Mouse (Mus musculus) adrenal gland, postnatal 10 days (tissue): ENCODE results near the gene Aoc3. TPM values are rescaled to one million over a fixed set of nuclear protein-coding genes. Genes with fewer than 3 reads are reported as not detected.
A peak's percentile ranks its signal among the peaks of the same experiment; 100 is the strongest.
"Not testable (repeated sequence)": the region's sequence is repeated elsewhere in the genome, so short reads cannot be mapped to it uniquely, and the experiment has no call there.

Experiments used
- DNase-seq: peaks from one replicate; pipeline ENCODE4 v3.0.0; 2021; ENCODE audit warnings: mixed read lengths
- microRNA-seq: library from miRNA; unstranded; fragments of <30 nt; microRNA quantifications from one replicate; pipeline ENCODE4 v1.2.0, GENCODE M21; 2021
- total RNA-seq, 2 experiments: library from RNA; stranded (reverse); gene quantifications; 2 replicates each; pipeline ENCODE4 v1.2.3; 2021

Gene Aoc3
- total RNA-seq, 2 experiments from 2014 or later: 103 to 122 TPM

DNA sequence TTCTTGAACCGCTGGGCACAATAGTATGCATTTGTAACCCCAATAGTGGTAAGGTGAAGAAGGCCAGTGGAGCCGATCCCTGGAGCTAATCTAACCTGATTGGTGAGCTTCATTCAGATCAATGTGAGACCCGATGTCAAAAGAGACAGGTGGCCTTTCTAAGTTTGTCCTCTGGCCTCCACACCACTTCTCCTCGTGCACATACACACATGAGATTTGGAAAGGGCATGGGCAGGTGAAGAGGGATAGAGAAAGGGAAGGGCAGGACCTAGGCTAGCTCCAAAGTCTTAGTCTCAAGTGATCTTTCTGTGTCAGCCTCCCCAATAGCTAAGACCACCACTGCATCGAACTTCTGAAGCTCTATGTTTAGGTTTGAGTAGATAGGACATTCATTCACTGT lies 39.7 kb downstream of the Aoc3 start:
- no peak for DNase-seq

GRCm38 (mm10) chr11:101374421-101374938 lies 44.1 kb downstream of the Aoc3 start:
- no peak for DNase-seq

DNA sequence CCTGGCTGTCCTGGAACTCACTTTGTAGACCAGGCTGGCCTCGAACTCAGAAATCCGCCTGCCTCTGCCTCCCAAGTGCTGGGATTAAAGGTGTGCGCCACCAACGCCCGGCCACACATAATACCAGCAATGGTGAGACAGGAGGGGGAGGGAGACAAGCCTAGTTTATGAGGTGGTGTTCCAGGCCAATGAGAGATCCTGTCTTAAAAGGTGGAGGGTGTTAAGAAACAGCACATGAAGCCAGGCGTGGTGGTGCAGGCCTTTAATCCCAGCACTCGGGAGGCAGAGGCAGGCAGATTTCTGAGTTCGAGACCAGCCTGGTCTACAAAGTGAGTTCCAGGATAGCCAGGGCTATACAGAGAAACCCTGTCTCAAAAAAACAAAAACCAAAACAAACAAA lies 47.8 kb downstream of the Aoc3 start:
- not testable (repeated sequence) for DNase-seq

DNA sequence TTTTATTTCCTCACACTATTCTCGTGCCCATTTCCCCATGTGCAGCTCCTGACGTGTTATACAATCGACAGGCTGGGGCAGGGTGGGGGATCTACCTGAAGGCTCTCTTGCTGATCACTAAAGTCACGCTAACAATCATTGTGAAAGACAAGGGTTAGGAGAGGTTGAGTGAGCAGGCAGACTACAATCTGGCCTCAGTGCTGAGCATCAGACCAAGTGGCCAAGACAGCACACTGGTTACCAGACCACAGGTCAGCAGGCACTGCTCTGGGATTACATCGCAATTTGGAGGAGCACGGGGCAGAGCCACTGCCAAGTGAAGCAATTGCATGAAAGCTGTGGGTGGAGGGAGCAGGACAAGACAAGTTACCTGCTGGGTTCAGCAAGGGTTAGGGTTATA lies 48.5 kb downstream of the Aoc3 start:
- DNase-seq: peak; percentile 63

GRCm38 (mm10) chr11:101381817-101382216 lies 51.4 kb downstream of the Aoc3 start:
- no peak for DNase-seq

Small RNA genes within 50 kb of the gene (microRNA-seq; reads per million reads assigned to microRNA genes)
- not detected for gene Gm25593

Other genes with a start within 250 kb of the Aoc3 start
- 100 to 1,000 TPM in 1 of 2 experiments, 10 to 100 TPM in 1; 98.0 to 102 TPM for gene Coasy, start 248.0 kb upstream of the Aoc3 start, total RNA-seq
- gene Mlx, start 243.3 kb upstream of the Aoc3 start, total RNA-seq: 10 to 100 TPM; 32.9 to 35.0 TPM
- gene Psmc3ip, start 235.2 kb upstream of the Aoc3 start, total RNA-seq: 1 to 10 TPM; 6.6 to 7.1 TPM
- 10 to 100 TPM; 50.8 to 53.2 TPM for gene Retreg3, start 210.7 kb upstream of the Aoc3 start, total RNA-seq
- gene Tubg1, start 210.7 kb upstream of the Aoc3 start, total RNA-seq: 10 to 100 TPM; 42.6 to 44.6 TPM
- 1 to 10 TPM; 6.9 to 7.2 TPM for gene Tubg2, start 174.7 kb upstream of the Aoc3 start, total RNA-seq
- 10 to 100 TPM; 12.1 to 15.9 TPM for gene Cntnap1, start 160.1 kb upstream of the Aoc3 start, total RNA-seq
- 10 to 100 TPM; 26.2 to 40.8 TPM for gene Plekhh3, start 159.3 kb upstream of the Aoc3 start, total RNA-seq
- under 1 TPM; 0.78 to 1.00 TPM for gene Ccr10, start 155.2 kb upstream of the Aoc3 start, total RNA-seq
- 10 to 100 TPM; 27.9 to 37.9 TPM for gene Ezh1, start 104.1 kb upstream of the Aoc3 start, total RNA-seq
- 100 to 1,000 TPM; 101 to 116 TPM for gene Ramp2, start 84.6 kb upstream of the Aoc3 start, total RNA-seq
- gene Vps25, start 76.9 kb upstream of the Aoc3 start, total RNA-seq: 100 to 1,000 TPM; 109 to 112 TPM
- gene Wnk4, start 70.0 kb upstream of the Aoc3 start, total RNA-seq: 1 to 10 TPM; 2.5 to 3.6 TPM
- 1 to 10 TPM in 1 of 2 experiments, under 1 TPM in 1; 0.63 to 1.4 TPM for gene Cntd1, start 51.6 kb upstream of the Aoc3 start, total RNA-seq
- gene Coa3, start 51.5 kb upstream of the Aoc3 start, total RNA-seq: 10 to 100 TPM; 79.8 to 84.3 TPM
- gene Becn1, start 28.3 kb upstream of the Aoc3 start, total RNA-seq: 100 to 1,000 TPM; 132 to 133 TPM
- gene Psme3, start 14.4 kb upstream of the Aoc3 start, total RNA-seq: 100 to 1,000 TPM; 125 to 132 TPM
- 1 to 10 TPM; 6.0 to 9.0 TPM for gene Aoc2, start 5.5 kb upstream of the Aoc3 start, total RNA-seq
- 10 to 100 TPM; 35.5 to 89.5 TPM for gene G6pc, start 37.0 kb downstream of the Aoc3 start, total RNA-seq
- 10 to 100 TPM; 33.1 to 37.3 TPM for gene Aarsd1, start 87.0 kb downstream of the Aoc3 start, total RNA-seq
- gene Gm27029, start 94.2 kb downstream of the Aoc3 start, total RNA-seq: 1 to 10 TPM; 1.9 to 5.0 TPM
- 10 to 100 TPM; 16.1 to 17.8 TPM for gene Rundc1, start 94.5 kb downstream of the Aoc3 start, total RNA-seq
- gene Ptges3l, start 94.7 kb downstream of the Aoc3 start, total RNA-seq: 1 to 10 TPM; 5.6 to 9.5 TPM
- gene Rpl27, start 111.7 kb downstream of the Aoc3 start, total RNA-seq: 10 to 100 TPM; 75.5 to 92.7 TPM
- 10 to 100 TPM; 23.0 to 24.9 TPM for gene Ifi35, start 117.8 kb downstream of the Aoc3 start, total RNA-seq
- gene Rnd2, start 134.4 kb downstream of the Aoc3 start, total RNA-seq: 10 to 100 TPM; 10.6 to 11.0 TPM
- 10 to 100 TPM; 79.4 to 87.3 TPM for gene Vat1, start 135.6 kb downstream of the Aoc3 start, total RNA-seq
- 1 to 10 TPM; 8.1 to 8.3 TPM for gene Brca1, start 221.3 kb downstream of the Aoc3 start, total RNA-seq
- 100 to 1,000 TPM; 134 to 137 TPM for gene Nbr1, start 221.5 kb downstream of the Aoc3 start, total RNA-seq